Mouse (Mus musculus) thymus, adult 2 months (tissue): ENCODE measurements around the gene Ykt6.

Source experiments
- CTCF ChIP-seq: fragments of 200-500 bp; IDR thresholded peaks from 2 replicates; pipeline ENCODE4 v1.5.1; 2012; ENCODE audit warnings: mild to moderate bottlenecking, control low read depth, low read length, moderate library complexity, borderline replicate concordance; ENCODE audit not compliant: control insufficient read depth, poor library complexity, insufficient read depth; ENCODE audit errors: extremely low read depth
- POLR2A ChIP-seq: fragments of 200-500 bp; IDR thresholded peaks from 2 replicates; pipeline ENCODE4 v1.6.1; 2012; ENCODE audit warnings: mild to moderate bottlenecking, low read length, control low read depth, moderate library complexity; ENCODE audit not compliant: control insufficient read depth, poor library complexity, insufficient read depth; ENCODE audit errors: extremely low read depth

DNA sequence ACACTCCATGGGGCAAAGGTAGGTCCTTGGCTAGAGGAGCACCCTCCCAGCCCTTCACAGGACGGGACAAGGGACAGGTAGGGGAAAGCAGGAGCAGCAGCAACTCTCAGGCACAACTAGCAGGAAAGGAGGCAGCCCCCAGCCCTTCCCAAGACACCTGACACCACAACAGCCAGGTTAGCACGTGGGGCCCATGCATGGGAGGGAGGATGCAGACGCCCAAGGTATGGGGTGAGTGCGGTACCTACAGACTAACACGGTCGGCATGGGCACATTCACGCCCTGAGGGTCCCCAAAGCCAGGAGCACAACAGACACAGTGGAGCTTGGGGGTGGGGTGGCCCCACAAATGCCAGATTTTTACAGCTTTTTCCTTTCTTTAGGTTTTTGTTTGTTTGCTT lies 15.7 kb downstream of the Ykt6 start:
- TF ChIP-seq POLR2A (no peak), CTCF (no peak)
